Mouse (Mus musculus) central nervous system, embryonic 18 days (tissue): ENCODE measurements around the gene Nras. TPM values are rescaled to one million over a fixed set of nuclear protein-coding genes. Genes with fewer than 3 reads are reported as not detected.

ENCODE experiments used
- polyA plus RNA-seq: library from polyadenylated mRNA; depleted of rRNA; stranded (reverse); fragments of >200 nt; gene quantifications from 2 replicates; pipeline ENCODE4 v1.2.3, GENCODE M21; 2012; rRNA removed

Nras gene
- 71.1 and 72.1 TPM in 2 replicates for polyA plus RNA-seq

DNA sequence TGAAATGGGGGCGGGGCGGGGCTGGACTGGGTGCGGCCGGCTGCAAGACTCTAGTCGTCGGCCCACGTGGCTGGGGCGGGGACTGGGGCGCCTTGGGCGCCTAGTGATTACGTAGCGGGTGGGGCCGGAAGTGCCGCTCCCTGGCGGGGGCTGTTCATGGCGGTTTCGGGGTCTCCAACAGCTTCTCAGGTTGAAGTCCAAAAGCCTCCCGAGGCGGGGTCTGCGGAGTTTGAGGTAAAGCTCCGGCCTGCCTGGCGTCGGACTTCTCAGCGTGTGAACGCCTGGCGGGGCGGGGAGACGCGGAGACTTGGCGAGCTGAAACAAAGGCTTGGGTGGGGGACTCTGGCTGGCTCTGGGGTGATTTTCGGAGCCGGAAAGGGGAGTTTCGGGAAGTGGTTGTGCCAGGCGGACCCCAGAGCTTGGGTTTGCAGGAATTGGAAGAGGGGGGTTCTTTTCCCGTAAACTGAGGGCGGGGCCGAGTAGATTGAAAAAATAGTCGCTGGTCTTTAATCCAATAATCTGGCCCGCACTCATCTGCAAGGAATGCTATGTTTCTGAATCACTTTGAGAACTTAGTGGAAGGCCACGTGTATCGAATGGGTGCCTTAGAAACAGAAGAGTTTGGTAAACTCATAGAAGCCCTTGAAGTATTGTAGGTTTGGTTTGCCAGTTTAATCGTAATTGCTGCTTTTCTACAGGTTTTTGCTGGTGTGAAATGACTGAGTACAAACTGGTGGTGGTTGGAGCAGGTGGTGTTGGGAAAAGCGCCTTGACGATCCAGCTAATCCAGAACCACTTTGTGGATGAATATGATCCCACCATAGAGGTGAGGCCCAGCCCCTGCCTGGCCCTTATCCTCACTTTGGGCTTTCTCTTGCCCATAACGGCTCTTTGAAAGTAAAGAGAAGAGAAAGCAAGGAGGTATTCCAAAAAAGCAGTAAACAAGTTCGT is at the start of gene Nras:
Nras (plus strand) TSS at position 79 of the 951 bp plus-strand sequence.

DNA sequence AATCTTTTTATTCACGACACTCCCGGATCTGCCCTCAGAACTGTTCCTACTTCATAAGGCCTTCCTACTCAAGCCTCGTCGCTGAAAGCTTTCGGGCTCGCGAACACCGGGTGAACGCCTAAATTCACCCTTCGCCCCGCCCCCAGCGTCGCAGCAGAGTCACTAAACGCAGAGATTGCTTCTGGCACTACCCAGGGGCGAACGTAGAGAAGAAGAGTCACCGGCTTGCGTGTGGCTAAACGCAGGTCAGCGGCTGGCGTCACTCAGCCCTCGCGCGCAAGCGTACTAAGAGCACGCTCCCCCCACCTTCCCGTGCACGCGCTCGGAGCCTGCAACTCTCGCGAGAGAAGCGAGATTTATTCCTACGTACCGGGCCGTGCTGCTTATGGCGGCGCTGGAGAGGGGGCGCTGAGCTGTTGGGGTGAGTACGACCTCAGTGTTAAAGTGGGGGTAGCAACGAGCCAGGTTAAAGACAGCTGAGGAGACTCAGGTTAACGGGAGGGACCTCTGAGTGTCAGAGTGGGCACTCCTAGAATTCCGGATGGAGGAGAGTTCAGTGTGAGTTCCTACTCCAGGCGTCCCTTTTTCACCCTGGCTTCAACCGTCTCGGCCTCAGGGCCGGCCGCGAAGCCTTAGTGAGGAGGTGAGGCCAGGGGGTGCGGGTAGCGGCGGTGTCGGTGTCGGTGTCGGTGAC is 37.7 kb upstream of the Nras start, which contains the start of gene Csde1:
Csde1 (plus strand) TSS at position 178 of the 694 bp plus-strand sequence.

DNA sequence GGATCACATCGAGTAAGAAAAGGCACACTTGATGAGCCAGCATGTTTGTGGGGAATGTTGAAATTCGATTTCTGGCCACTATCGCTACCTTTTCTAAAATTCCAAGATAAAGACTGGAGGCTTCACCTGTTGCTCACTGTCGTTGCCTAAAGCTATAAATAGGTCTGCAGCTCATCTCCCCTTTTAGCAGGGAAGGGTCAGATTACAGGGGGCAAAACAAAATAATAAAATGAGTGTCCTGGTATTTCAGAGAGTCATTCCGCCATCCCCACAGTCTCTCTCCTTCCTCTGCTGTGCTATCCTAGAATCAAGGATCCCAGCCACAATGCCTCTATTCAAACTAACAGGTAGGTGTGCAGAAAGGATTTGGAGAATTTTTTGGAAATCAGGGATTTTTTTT is 15.7 kb downstream of the Nras start, which contains the start of gene Ampd1:
Ampd1 (plus strand) TSS at position 244 of the 400 bp plus-strand sequence.

DNA sequence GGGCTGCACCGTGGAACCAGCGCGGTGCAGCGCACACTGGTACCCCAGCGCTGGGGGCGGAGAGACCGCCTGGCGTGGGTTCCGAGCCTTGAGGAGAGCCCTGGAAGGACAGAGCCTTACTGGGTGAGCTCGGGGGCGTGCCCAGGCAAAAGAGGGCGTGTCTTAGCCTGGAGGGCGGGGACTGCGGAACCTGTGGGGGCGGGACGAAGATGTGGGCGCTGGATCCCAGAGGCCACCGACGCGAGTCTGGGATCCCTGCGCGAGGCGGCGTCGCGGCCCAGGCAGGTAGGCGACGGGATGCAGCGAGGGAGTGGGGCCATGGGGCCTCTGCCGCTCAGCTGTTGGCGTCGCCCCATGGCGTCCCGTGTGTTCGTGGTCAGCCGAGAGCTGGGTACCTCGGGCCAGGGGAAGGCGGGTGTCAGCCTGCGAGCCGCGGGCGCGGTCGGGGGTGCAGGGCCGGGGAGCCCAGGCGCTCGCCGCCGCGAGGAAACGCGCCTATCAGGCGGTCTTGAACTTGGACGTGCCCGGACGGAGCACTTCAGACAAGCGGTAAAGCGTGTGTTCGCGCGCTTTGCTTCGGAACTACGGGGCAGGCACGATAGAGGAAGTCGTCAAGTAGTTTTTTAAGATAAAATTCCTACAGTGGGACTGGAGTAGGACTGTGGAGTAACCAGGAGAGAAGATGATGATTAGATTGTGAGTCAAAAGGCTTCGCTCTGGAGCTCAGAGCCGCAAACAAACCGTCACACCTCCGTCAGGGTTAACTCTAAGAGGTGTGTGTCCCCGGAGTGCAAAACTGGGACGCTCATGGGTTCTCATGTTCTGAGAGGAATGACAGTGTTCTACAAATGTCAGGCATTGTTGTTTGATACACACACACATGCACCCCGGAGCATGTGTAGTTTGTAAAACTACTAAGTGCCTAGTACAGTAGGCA is 44.6 kb downstream of the Nras start, which contains the start of gene Dennd2c:
Dennd2c (plus strand) TSS at position 151 of the 937 bp plus-strand sequence.

Other genes starting within 250 kb of the Nras start
- gene Sycp1, start 122.2 kb upstream of the Nras start, polyA plus RNA-seq = 0.04 TPM in 1 of 2 replicates, not detected in the other
- 0.12 and 0.17 TPM in 2 replicates for gene Nr1h5, start 94.2 kb upstream of the Nras start, polyA plus RNA-seq
- gene Sike1, start 62.6 kb upstream of the Nras start, polyA plus RNA-seq = 46.1 and 46.2 TPM in 2 replicates
- 73.5 and 81.3 TPM in 2 replicates for gene Csde1, start 37.9 kb upstream of the Nras start, polyA plus RNA-seq
- gene Ampd1, start 15.7 kb downstream of the Nras start, polyA plus RNA-seq = 0.04 and 5.2 TPM in 2 replicates
- gene Dennd2c, start 44.3 kb downstream of the Nras start, polyA plus RNA-seq = 0.89 and 1.1 TPM in 2 replicates
- 183 and 188 TPM in 2 replicates for gene Bcas2, start 113.4 kb downstream of the Nras start, polyA plus RNA-seq
- gene Trim33, start 221.0 kb downstream of the Nras start, polyA plus RNA-seq = 24.4 and 24.5 TPM in 2 replicates